Mouse (Mus musculus) layer of hippocampus, adult 9-10 months (tissue): ENCODE results near the gene Epb42.
"Not testable (repeated sequence)": the region's sequence is repeated elsewhere in the genome, so short reads cannot be mapped to it uniquely, and the experiment has no call there.

ENCODE experiments used
- DNase-seq: peaks from one replicate; pipeline ENCODE4 v3.0.0; 2022; ENCODE audit warnings: low spot score

Gene Epb42

DNA sequence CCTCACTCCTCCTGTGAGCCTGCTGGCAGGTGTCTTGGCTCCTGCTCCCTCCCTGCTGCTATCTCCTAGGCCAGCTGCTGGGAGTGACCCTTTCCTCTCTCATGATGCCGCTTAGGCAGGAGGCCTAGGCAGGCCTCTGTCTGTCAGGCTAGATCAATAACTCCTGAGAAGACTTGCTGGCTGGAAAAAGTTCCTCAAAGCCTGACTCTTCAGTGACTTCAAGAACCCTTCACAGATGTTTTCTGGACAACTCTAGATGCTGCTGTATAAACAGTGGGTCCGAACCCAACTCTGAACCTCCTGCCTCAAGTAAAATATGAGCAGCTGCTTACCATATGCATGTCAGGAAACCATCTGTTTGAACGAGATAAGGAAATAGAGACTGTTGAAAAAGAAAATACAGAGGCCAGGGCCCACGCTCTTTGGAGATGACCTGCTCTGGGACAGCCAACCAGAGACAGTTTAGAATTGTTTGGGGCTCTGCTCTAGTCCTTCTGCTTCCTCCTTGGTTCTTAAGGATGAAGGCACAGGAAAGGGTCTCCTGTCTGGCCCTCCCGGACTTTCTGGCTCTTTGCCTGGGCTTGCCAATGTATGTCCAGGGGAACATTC lies at the start of gene Epb42:
TSS of gene Epb42 (minus strand) at position 340 of the 609 bp plus-strand sequence.
- DNase-seq, result no peak

DNA sequence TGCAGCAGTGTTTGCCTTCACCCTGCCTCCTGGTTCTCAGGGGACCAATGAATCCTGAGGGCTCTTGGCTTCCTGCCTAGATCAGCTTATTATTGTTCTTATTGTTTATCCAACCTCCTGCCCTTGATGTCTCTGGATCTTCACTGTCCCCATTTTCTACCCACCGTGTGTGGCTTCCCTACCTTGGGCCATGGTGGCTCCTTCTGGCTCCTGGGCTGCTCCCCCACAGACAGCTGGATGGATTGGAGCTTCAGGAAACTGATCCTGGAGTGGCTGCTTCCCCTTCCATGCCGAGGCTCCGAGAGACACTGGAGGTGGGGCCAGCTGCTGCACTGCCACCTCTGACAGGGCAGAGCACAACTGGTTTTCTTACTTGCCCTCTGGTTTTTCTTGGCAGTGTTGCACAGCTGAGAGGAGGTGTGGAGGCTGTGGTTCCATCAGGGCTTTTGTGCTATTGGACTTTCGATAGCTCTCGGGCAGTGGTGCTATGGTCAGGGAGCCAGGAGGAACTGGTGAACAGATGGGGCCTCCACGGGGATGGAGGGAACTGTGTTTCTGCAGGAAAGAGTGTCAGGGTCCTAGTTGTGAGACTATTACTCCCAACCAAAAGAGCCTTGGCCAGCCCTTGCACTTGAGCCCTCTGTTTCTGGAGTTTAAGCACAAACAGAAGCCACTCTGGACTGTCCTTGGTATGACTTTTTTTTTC lies 48.8 kb upstream of the Epb42 start, which contains the start of gene Tgm5:
TSS of gene Tgm5 (minus strand) at position 362 of the 706 bp plus-strand sequence.
- DNase-seq, result no peak

DNA sequence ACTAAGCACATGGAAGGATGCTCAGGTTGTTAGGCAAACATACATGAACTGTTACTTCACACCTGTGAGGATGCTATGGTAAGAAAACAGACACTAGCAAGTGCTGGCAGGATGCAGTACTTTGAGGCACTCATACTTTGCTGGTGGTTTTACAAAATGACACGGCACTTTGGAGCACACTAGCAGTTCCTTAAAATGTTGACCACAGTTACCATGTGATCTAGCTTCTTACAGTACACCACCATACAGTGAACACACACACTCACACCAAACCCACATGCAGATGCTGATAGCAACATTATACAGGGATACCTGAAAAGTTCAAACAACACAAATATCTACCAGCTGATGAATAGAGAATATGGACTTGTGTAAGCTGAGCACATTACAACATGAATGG lies 45.8 kb upstream of the Epb42 start:
- DNase-seq, result no peak

DNA sequence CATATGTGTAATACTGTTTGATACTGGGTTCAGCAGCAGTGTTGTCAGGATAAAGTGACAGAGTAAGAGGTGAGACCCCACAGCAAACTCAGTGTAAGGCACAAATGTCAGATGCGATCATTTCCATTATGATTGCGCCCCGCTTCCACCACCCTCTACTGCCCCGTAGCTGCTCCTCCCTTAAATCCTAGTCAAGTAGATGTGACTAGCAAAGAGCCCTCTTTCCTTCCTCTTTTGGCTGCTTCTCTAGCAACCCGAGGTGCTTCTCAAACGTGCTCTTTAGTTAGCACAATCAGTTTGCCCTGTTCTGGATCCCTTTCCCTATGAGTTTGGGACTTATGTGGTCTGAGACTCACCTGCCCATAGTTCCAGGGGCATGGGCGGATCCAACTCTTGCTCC lies 37.9 kb upstream of the Epb42 start:
- DNase-seq, result no peak

DNA sequence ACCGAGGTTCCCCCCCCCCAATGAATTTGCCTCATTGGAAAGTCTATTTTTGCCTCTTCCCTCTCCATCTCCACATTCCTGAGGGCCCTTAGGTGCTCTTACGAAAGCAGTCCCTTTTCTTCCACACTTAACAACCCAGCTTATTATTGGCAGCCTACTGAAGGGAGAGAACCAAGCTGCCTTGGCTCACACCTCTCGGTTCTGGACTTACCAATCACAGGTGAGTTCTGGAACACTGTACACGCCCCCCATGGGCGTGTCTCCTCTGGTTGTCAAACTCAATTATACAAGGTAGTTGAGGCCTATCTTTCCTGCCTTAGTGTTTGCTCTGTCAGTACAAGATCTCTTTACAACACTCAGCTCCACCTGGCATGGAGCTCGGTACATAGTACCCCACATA lies 35.0 kb upstream of the Epb42 start:
- no peak for DNase-seq

DNA sequence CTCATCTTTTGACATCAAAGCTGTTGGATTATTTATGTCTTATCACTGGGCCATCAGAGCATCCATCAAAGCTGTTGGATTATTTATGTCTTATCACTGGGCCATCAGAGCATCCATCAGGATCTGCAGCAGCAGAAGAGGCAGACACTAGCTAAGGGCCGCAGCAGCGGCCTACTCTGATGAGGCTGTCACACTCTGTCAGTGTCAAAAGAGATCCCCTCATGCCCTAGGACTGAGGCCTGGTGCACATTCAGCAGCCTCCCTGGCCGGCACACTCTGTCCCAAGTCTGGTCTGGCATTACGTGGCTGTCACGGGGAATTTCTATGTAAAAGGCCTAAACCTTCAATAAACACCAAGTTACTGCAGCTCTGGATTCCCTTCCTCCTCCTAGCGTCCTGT lies 32.6 kb upstream of the Epb42 start:
- DNase-seq, result no peak

DNA sequence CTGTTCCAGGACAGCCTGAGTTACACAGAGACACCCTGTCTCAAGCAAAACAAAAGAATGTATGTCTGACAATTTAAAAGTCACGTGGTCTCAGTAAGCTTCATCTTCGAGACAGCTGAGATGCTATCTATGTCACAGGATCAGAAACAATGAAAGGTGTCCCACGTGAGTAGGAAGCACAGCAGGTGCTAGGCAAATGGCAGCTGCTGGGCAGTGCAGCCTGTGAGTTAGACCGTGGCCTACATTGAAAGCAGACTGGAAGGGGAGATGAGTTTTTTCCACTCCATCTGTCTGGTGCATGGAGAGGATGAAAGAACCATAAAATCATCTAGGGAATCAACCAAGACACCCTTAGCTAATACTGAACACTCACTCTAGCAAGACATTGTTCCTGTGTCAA lies 30.2 kb upstream of the Epb42 start:
- no peak for DNase-seq

DNA sequence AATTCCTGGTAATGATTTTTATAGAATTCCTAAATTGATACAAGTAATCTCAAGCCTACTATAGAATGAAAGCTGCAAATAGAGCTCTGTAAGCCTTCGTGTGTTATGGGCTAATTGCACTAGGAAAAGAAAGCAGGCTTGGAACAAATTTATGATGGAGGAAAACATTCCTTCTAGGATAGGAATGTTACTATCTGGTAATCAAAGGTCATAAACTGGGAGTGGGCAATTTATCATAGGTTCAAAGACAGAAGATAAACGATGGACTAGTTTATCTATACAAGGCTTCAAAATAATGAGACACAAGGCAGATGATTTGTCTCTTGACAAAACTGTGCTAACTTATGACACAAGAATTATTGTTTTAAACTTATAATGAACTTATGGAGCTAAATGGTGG lies 24.4 kb upstream of the Epb42 start:
- no peak for DNase-seq

DNA sequence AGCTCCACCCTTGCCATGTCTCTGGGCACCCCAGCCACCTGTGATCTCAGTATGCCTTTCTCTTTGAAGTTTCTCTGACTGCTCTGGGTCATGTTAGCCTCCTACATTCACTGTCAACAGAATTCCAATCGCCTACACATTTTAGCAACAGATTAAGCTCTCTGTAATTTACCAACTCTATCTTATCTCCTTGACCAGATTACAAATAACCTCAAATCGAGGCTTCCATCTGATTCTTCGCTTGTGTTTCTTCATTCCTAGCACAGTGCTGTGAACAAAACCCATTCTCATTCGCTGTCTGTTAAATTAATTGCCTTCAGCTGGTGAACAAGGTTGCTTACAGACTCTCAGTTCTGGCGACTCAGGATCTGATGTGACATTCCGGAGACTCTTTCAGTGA lies 21.1 kb upstream of the Epb42 start:
- DNase-seq, result no peak

DNA sequence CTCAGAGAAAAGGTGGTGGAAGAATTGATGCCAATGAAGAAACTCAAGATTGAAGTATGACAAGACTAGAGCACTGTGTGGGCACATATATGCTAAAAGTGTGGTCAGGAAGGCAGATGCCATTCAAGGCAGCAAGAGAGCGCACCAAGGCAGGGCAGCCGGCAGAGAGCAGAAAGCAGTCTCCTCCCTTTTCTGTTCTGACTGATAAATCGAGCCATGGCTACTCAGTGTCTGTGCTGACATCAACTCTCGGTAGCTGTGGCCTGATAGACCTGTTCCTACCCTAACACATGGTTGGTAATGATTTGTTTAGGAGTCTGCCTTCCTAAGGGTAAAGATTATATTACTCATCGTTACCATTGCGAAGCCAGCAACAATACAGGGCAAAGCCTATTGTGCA lies 19.0 kb upstream of the Epb42 start:
- DNase-seq, result no peak

DNA sequence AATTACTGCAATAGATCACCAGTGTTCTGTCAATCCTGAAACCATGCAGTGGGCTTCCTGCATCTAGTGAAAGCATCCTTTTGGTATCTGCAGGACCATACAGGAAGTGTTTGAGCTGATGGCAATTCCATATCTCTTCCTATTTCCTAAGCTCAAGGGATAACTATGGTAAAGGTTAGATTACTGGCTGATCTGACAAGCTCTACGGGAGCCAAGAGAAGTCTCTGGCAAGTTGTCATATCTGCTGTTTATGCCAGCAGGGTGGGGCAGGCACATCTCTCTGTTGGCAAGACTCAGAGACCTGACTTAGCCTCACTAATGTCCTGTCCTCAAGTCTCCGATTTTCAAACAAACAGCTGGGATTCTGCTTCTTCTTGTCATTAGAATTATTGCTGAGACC lies 17.2 kb upstream of the Epb42 start:
- DNase-seq, result no peak

DNA sequence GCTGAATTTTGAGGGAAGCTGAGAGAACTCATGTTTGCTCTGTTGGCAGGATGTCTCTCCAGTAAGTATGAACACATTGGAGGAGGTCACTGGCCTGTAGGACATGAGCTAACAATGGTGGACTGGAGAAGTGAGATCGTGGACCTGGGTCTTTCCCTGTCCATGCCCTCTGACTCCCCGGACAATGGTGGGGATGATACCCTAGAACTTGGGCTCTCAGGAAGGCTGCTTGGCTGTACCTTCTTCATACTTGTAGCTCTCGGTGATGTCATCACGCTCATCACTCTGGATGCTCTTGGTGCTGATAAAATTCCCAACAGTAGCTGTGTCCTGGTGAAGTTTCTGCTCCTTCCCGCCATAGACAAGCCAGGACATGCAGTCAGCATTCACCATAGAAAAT lies 15.3 kb upstream of the Epb42 start:
- no peak for DNase-seq

DNA sequence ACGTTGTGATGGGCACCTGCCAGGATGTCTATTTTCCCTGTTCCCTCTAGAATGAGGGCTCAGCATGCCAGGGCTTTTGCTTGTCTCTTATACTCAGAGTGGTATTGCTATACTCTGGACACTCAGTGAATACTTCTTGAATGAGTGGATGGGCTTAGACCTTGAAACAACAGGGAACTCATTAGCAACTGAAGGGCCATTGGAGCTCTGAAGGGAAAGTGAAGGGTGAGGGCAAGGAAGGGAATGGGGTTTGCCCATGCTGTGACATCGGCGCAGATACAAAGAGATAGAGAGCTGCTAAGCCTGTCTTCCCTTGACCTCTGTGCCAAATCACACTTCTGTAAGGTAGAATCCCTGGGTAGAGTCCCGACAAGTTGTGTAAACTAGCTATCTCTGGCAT lies 8.8 kb upstream of the Epb42 start:
- DNase-seq, result no peak

DNA sequence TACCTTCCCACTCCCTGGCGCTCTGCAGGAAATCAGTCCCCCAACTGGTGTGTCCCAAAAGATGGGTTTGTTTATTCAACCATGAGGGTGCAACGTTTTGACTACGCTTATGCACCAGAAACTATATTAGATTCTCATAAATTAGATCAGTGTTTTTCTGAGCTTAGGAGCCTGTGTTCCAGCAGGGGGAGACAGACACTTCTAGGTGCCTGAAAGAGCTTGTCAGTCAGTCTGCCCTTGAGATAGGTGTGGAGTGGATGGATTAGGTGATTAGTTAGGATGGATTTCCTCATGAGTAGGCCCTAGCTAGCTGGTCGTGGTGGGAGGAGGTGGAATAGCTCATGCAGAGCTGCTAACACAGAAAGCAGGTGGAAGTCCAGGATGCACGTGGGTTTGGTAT lies 4.2 kb upstream of the Epb42 start:
- peak; percentile 20 for DNase-seq

DNA sequence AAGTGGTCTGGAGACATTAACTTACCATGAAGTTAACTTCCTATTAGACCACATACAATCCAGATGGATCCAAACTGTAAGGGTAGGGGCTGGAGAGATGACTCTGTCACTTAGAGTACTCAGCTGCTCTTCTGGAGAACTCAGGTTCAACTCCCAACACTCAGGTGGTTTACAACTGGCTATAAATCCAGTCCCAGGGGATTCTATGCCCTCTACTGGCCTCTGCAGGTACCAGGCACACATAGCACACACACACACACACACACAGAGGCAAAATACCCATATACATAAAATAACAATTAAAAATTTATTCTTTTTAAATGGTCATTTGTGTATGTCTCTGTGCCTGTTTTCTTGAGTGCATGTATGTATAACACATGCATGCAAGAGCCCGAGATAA lies 2.5 kb upstream of the Epb42 start:
- DNase-seq, result no peak

DNA sequence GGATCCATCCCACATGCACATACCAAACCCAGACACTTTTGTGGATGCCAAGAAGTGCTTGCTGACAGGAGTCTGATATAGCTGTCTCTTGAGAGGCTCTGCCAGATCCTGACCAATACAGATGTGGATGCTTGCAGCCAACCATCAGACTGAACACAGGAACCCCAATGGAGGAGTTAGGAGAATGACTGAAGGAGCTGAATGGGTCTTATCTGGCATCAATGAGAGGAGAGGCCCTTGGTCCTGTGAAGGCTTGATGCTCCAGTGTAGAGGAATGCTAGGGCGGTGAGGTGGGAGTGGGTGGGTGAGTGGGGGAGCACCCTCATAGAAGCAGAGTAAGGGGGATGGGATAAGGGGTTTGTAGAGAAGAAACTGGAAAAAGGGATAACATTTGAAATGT lies 2.0 kb upstream of the Epb42 start:
- DNase-seq, result not testable (repeated sequence)

DNA sequence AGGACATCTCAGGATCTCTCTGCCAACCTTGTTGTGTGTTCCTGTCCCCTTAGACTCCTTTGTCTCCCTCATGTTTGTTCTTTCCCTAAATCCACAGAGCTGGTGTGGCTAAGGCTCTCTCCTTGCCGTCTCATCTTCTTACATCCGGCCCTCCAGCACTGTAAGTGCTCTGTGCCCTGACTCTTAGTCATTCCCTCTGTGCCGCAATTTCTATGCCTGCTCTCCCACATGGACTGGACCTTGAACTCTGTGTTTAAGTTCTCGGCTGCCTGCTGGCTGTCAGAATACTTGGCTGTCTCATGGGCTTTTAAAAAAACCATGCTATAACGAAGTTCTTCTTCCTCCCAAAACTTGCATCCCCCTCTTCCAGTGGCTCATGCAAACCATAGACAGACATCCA lies 14.0 kb downstream of the Epb42 start:
- no peak for DNase-seq

DNA sequence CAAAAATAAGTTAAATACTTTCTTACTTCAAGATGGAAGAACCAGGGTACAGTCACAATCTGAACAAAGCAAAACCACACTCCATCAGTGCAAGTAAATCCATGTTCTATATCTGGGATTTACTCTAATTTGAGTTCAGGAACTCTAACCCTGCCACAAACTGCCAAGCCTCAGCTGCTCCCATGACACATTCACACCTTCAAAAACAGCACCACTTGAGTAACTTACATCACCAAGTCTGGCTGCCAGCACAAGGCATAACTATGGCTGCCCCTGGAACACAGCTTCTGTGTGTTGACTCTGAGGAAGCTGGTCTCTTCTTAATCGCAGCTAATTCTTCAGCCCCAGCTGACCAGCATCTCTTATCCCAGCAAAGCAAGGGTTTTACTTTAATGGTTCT lies 19.7 kb downstream of the Epb42 start:
- no peak for DNase-seq

DNA sequence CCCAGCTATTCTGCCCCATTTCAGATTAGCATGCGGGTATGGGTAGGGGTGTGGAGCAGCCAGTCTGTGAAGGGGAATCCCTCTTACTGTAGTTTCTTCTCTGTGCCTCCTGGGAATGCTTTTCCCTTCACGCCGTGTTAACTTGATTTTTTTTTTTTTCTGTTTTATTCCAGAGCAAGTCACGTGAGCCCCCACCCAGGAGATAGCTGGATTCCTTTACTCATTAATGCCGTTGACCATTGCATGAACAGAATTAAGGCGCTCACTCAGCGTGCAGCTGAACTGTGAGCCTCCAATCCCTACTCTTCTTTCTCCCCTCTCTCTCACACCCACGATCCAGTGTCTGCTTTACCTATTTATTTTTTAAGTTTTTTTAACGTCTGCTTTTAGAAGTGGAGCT lies 20.6 kb downstream of the Epb42 start:
- no peak for DNase-seq

DNA sequence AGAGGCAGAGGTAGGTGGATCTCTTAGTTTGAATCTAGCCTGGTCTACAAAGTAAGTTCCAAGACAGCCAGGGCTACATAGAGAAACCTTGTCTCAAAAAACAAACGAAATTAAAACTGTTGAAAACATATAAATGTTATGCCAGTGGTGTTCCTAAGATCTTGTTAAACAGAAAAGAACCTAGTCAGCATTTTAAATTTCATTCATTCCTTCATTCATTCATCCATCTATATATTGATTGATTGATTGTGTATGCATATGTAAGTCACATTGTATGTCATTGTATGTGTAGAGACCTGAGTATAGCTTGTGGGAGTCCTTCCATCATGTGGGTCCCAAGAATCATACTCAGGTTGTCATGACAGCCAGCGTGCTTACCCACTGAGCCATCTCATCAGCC lies 21.4 kb downstream of the Epb42 start:
- no peak for DNase-seq

DNA sequence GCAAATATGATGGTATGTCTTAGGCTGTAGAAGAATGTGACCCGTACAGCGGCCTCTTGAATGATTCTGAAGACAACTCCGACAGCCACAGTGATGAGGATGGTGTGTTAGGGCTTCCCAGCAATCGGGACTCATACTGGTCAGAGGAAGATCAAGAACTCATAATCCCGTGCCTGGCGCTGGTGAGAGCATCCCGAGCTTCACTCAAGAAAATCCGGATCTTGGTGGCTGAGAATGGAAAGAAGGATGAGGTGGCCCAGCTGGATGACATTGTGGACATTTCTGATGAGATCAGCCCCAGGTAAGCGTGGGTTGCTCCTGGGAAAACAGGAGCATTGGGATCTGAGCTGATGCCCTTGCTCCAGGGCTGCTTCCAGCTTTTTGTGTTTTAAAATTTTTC lies 24.2 kb downstream of the Epb42 start:
- DNase-seq, result no peak

DNA sequence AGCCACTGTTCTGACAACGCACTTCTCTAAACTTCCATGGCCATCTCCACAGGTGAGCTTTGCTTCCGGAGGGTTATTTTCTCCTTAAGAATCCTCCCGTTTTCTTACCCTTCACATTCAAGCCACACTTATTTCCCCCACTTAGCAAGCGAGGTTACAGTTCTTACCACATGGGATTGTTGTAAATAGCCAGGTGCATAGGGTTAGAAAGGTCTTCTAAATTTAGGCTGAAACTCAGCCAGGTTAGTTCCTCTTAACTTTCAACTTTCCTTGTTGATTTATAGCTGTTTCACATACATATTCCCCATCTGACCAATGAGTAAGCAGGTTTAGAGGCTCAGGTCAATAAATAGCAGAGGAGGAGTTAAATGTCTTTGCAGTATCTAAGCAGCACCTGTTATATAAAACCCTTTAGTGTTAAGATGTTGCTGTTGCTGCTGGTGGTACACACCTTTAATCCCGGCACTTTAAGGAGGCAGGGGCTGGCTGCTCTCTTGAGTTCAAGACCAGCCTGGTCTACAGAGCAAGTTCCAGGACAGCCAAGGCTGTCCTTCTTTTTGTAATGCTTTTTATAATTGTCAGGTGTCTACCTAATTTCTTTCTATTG lies 27.7 kb downstream of the Epb42 start:
- no peak for DNase-seq

DNA sequence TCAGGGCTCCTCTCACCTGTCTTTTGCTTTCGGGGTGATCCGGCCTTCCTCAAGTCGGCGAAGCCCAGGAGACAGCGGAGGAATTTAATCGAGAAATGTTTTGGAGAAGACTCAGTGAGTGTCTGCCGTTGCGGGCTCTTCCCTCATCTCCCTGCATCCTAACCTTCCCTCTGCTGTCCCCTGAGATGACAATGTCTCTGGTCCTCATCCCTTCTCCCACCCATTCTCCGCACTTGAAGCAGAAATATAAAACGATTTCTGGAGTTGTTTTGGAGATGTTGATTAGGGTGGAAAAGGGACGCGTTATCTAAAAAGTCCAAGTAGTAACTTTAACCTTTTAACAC lies 28.2 kb downstream of the Epb42 start:
- no peak for DNase-seq
